Mouse (Mus musculus): ENCODE data around the gene Psap.

- TF ChIP-seq CTCF (IDR thresholded peaks at IDR 0.05; ENCODE audit: low read depth, low read length) (peak; percentile 80), POLR2A (IDR thresholded peaks at IDR 0.05; ENCODE audit: extremely low read depth, insufficient read depth, low read length) (peak; percentile 47)
These were observed 69.4 kb downstream of the Psap start, which contains the start of gene Vsir for GRCm38 (mm10) chr10:60346701-60347405.

Data from liver, adult 2 months (tissue).